Mouse (Mus musculus) left cerebral cortex, adult 8-10 months (tissue): Measurements from ENCODE around the gene Map3k3. TPM values are rescaled to one million over a fixed set of nuclear protein-coding genes. Genes with fewer than 3 reads are reported as not detected.
"Not testable (repeated sequence)": the region's sequence is repeated elsewhere in the genome, so short reads cannot be mapped to it uniquely, and the experiment has no call there.

Experiments used
- DNase-seq, 2 experiments: peaks; one replicate each; pipeline ENCODE4 v3.0.0; 2022; ENCODE audit warnings: low spot score in 2 of 2
- total RNA-seq, 4 experiments: library from RNA; stranded (reverse); gene quantifications; 2 replicates each; pipeline ENCODE4 v1.2.4; 2022

The Map3k3 gene
- total RNA-seq, result 10 to 100 TPM; 28.2 to 31.8 (median 28.7) TPM

GRCm38 (mm10) chr11:106083708-106084701, at the start of gene Map3k3:
Gene Map3k3 (plus strand): TSS chr11:106084613.
- DNase-seq, result peak; percentile 95 to 100

GRCm38 (mm10) chr11:106034986-106035385, 49.4 kb upstream of the Map3k3 start:
- DNase-seq, result no peak

- DNase-seq, result peak; percentile 97 to 100
Observed at GRCm38 (mm10) chr11:106036548-106037417, 47.6 kb upstream of the Map3k3 start, which contains the start of gene Dcaf7. Gene Dcaf7 (plus strand): TSS chr11:106036872.

GRCm38 (mm10) chr11:106037418-106037751, 47.0 kb upstream of the Map3k3 start:
- peak in 1 of 2 experiments; percentile 87 for DNase-seq

- no peak for DNase-seq
Observed at GRCm38 (mm10) chr11:106044349-106044748, 40.1 kb upstream of the Map3k3 start.

GRCm38 (mm10) chr11:106045256-106045655, 39.2 kb upstream of the Map3k3 start:
- no peak for DNase-seq

GRCm38 (mm10) chr11:106045780-106046179, 38.6 kb upstream of the Map3k3 start:
- no peak for DNase-seq

- DNase-seq, result no peak
Observed at GRCm38 (mm10) chr11:106046584-106046983, 37.8 kb upstream of the Map3k3 start.

GRCm38 (mm10) chr11:106053921-106054320, 30.5 kb upstream of the Map3k3 start:
- DNase-seq, result no peak

- DNase-seq, result no peak
Observed at GRCm38 (mm10) chr11:106054600-106054999, 29.8 kb upstream of the Map3k3 start.

- no peak for DNase-seq
Observed at GRCm38 (mm10) chr11:106055341-106055740, 29.1 kb upstream of the Map3k3 start.

- no peak for DNase-seq
Observed at GRCm38 (mm10) chr11:106056819-106057491, 27.5 kb upstream of the Map3k3 start.

- no peak for DNase-seq
Observed at GRCm38 (mm10) chr11:106058020-106058419, 26.4 kb upstream of the Map3k3 start.

- no peak for DNase-seq
Observed at GRCm38 (mm10) chr11:106060549-106060948, 23.9 kb upstream of the Map3k3 start.

- DNase-seq, result no peak
Observed at GRCm38 (mm10) chr11:106061311-106061710, 23.1 kb upstream of the Map3k3 start.

- DNase-seq, result no peak
Observed at GRCm38 (mm10) chr11:106063756-106064155, 20.7 kb upstream of the Map3k3 start.

GRCm38 (mm10) chr11:106065073-106065922, 19.1 kb upstream of the Map3k3 start:
- no peak for DNase-seq

GRCm38 (mm10) chr11:106065923-106066571, 18.4 kb upstream of the Map3k3 start, which contains the start of gene Taco1:
Gene Taco1 (plus strand): TSS chr11:106066061.
- DNase-seq, result peak; percentile 89 to 95

- DNase-seq, result not testable (repeated sequence)
Observed at GRCm38 (mm10) chr11:106066616-106067015, 17.8 kb upstream of the Map3k3 start.

- DNase-seq, result no peak
Observed at GRCm38 (mm10) chr11:106073774-106074173, 10.6 kb upstream of the Map3k3 start.
